Mouse (Mus musculus): ENCODE measurements around the gene Ythdf1. TPM values are rescaled to one million over a fixed set of nuclear protein-coding genes. Genes with fewer than 3 reads are reported as not detected.

Ythdf1 gene
- polyA plus RNA-seq, 1 experiment = 123 TPM

GRCm38 (mm10) chr2:180855005-180855544 is 65.7 kb downstream of the Ythdf1 start:
- TF ChIP-seq GATA1 (IDR thresholded peaks at IDR 0.05; ENCODE audit: low read length) = no peak

Other genes starting within 250 kb of the Ythdf1 start
- 25.6 and 29.7 TPM in 2 replicates for gene Dido1, start 210.9 kb downstream of the Ythdf1 start, polyA plus RNA-seq (2012)
- 43.3 and 62.1 TPM in 2 replicates for gene Gid8, start 210.8 kb downstream of the Ythdf1 start, polyA plus RNA-seq (2012)
- gene Slc17a9, start 195.7 kb downstream of the Ythdf1 start, polyA plus RNA-seq (2012) = 0.65 and 0.70 TPM in 2 replicates
- gene Bhlhe23, start 144.0 kb downstream of the Ythdf1 start, polyA plus RNA-seq (2012) = not detected in 2 replicates
- not detected in 2 replicates for gene Birc7, start 8.1 kb upstream of the Ythdf1 start, polyA plus RNA-seq (2012)
- gene Nkain4, start 33.8 kb upstream of the Ythdf1 start, polyA plus RNA-seq (2012) = not detected in 2 replicates
- gene Arfgap1, start 46.3 kb upstream of the Ythdf1 start, polyA plus RNA-seq (2012) = 31.0 and 35.0 TPM in 2 replicates
- gene Col20a1, start 65.6 kb upstream of the Ythdf1 start, polyA plus RNA-seq (2012) = 0.52 and 0.57 TPM in 2 replicates
- not detected in 2 replicates for gene Chrna4, start 122.6 kb upstream of the Ythdf1 start, polyA plus RNA-seq (2012)
- not detected in 2 replicates for gene Kcnq2, start 214.4 kb upstream of the Ythdf1 start, polyA plus RNA-seq (2012)
- not detected in 2 replicates for gene Eef1a2, start 236.1 kb upstream of the Ythdf1 start, polyA plus RNA-seq (2012)